Mouse (Mus musculus): ENCODE data around the gene Slc25a21. TPM values are rescaled to one million over a fixed set of nuclear protein-coding genes. Genes with fewer than 3 reads are reported as not detected.
A peak's percentile ranks its signal among the peaks of the same experiment; 100 is the strongest.

Gene Slc25a21
- total RNA-seq, 2 experiments from 2014 or later, result 0.56 to 0.77 TPM

GRCm38 (mm10) chr12:56689331-56689730 is 507.9 kb downstream of the Slc25a21 start:
- intact Hi-C loops (cut with DNase I), result loop anchor here (5.0 kb wide), 1 partner anchor 77 kb away; the partner anchor contains the start of gene Nkx2-9

GRCm38 (mm10) chr12:56688920-56689319 is 508.4 kb downstream of the Slc25a21 start:
- DNase-seq (ENCODE audit: extremely low spot score in 1 of 2, low spot score in 2 of 2), result no peak

More at GRCm38 (mm10) chr12:56689331-56689730, 507.9 kb downstream of the Slc25a21 start:
- DNase-seq (ENCODE audit: extremely low spot score in 1 of 2, low spot score in 2 of 2), result no peak

GRCm38 (mm10) chr12:56688482-56688840 is 508.8 kb downstream of the Slc25a21 start:
- no peak for DNase-seq (ENCODE audit: extremely low spot score in 1 of 2, low spot score in 2 of 2)
- intact Hi-C loops (cut with DNase I), result loop anchor here (5.0 kb wide), 1 partner anchor 76 kb away; the partner anchor contains the start of gene Nkx2-9

More at GRCm38 (mm10) chr12:56688920-56689319, 508.4 kb downstream of the Slc25a21 start:
- intact Hi-C loops (cut with DNase I), result loop anchor here (5.0 kb wide), 1 partner anchor 77 kb away; the partner anchor contains the start of gene Nkx2-9

GRCm38 (mm10) chr12:56687640-56688481 is 509.4 kb downstream of the Slc25a21 start:
- intact Hi-C loops (cut with DNase I), result loop anchor here (5.0 kb wide), 1 partner anchor 76 kb away; the partner anchor contains the start of gene Nkx2-9
- DNase-seq (ENCODE audit: extremely low spot score in 1 of 2, low spot score in 2 of 2), result no peak

DNA sequence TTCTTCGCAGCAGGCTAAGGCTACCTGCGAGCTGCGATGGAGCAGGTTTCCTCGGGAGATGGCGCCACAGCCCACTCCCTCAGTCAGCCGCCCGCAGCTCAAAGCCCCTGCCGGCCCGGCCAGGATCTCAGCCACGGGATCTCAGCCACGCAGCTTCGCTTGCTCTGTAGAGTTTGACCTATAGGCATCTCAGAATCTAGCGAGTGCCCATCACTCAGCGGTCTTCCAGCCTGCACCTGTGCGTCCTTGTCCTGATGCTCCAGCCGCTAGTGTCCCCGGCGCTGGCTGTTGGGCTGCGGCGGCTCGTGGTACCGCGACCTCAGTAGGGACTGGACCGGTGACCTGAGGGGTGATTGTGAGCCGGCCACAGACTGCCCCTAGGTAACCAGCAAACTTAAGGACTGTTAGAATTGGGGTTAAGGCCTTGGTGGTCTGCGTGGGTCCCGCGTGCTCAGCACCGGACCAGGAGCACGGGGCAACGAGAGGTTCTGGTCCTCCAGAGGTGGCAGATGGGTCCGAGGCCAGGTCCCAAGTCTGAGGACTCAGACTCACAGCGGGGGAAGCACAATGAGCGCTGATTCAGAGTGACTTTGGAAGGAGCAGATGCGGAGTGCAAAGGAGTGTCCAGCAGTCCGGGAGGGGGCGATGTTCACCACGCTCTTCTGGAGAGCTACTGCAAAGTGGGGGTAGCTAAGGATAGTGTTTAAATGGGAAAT is 516.0 kb downstream of the Slc25a21 start:
- DNase-seq (ENCODE audit: extremely low spot score in 1 of 2, low spot score in 2 of 2), result peak in 1 of 2 experiments; percentile 32
- intact Hi-C loops (cut with DNase I), result loop anchor here (5.0 kb wide), 2 partner anchors 306 to 506 kb away; no protein-coding TSS in a partner anchor

GRCm38 (mm10) chr12:56677620-56678019 is 519.7 kb downstream of the Slc25a21 start:
- intact Hi-C loops (cut with DNase I), result no loop called here
- no peak for DNase-seq (ENCODE audit: extremely low spot score in 1 of 2, low spot score in 2 of 2)

GRCm38 (mm10) chr12:56674726-56675125 is 522.5 kb downstream of the Slc25a21 start:
- intact Hi-C loops (cut with DNase I), result no loop called here
- no peak for DNase-seq (ENCODE audit: extremely low spot score in 1 of 2, low spot score in 2 of 2)

DNA sequence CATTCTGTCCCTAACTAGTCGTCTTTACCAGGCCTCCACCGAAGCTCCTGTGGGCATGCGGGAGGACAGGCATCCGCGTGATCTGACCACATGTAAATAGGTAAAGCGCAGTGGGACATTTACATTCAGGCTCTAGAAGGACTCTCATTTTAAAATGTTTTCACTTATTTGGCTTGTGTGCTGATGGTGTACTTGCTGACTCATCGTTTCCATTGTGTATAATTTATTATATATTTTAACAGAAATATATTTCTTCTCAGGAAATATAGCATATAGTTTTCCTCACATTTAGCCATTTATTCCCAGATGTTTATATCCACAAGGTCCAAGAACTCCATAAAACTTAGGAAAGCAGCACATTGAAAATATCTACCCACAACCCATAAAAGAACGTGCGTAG is 526.5 kb downstream of the Slc25a21 start:
- intact Hi-C loops (cut with DNase I), result no loop called here
- no peak for DNase-seq (ENCODE audit: extremely low spot score in 1 of 2, low spot score in 2 of 2)

DNA sequence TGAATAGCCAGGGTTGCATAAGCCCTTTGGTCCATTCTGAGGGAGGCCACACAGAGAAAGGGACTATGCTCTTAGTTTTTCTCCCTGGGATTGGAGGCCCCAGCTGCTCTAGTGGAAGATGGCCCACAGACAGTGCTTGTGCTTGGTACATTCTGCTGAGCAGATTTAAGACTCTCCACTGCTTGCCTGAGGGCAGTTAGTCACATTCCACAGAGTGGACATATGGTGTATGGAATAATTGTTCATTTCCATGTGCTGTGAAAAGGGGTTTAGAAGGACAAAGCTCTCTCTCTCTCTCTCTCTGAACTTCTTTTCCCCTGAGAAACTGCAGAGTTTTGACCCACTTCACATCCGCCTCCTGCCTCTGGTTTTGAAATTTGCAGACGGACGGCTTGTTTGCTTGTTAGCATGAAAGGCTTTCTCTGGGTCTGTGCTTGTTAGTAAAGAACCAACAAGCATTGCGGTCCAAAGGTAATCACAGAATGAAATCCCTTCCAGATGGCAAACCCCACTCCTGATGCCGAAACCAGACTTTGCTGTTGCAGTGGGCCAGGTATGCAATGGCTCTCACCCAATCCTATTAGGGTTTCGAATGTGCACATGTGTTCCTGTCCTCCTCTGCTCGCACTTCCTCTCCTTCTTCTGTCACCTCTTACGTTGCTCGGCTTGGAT is 527.7 kb downstream of the Slc25a21 start:
- no peak for DNase-seq (ENCODE audit: extremely low spot score in 1 of 2, low spot score in 2 of 2)
- intact Hi-C loops (cut with DNase I), result no loop called here

Other genes with a start within 250 kb of the Slc25a21 start
- gene Prps1l3, start 32.9 kb upstream of the Slc25a21 start, total RNA-seq (2021), result 10 to 100 TPM; 11.7 to 13.0 TPM
- gene Mipol1, start 33.0 kb upstream of the Slc25a21 start, total RNA-seq (2021), result 1 to 10 TPM; 4.9 to 5.0 TPM